Mouse (Mus musculus) cerebellum, adult 9-10 months (tissue): ENCODE data around the gene Tnp2.

Experiments used
- DNase-seq: peaks from one replicate; pipeline ENCODE4 v3.0.0; 2022

Tnp2 gene

DNA sequence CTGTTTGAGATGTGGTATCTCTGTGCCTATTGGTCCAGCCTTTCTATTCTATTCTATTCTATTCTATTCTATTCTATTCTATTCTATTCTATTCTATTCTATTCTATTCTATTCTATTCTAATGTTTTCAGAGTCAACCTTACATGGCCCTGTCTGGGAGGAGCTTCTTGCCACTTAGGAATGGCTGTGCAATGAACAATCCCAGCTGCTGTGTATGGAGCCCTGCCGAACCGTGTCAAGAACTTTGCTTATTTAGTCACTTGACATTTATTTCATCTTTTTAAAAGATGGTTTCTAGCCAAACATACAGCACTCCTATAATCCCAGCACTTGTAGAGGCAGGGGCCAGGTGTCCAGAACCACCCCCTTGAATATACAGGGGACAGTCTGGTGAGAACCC is 24.1 kb downstream of the Tnp2 start:
- no peak for DNase-seq

DNA sequence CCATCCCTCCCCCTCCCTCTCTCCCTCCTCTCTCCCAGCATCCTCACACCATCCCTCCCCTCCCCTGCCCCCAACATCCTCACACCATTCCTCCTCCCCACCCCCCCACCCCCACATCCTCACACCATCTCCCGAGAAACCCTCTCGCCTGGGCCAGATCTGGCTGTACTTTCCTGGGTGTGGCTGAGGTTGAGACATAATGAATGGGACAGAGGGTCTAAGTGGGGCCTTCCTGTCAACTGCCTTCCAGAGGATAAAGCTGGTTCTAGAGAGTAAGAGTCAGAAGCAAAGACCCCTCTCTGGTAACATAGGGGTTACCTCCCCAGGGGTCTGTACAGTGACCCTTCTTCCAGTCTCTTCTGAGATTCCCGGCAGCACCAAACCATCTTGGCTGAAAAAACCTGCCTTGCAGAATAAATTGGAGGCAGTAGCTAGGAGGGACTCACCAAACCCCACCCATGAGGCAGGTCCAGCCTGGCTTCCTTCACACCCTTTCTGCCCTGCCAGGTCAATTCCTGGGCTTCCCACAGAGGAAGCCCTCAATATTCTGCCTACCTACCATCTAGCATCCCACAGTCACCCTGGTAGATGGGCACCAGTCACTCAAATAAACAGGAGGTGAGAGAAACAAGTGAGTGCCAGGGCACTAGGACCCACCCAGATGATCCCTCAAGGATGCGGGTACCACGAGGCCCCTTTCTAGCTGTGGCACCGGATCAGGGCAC is 24.8 kb downstream of the Tnp2 start:
- no peak for DNase-seq

DNA sequence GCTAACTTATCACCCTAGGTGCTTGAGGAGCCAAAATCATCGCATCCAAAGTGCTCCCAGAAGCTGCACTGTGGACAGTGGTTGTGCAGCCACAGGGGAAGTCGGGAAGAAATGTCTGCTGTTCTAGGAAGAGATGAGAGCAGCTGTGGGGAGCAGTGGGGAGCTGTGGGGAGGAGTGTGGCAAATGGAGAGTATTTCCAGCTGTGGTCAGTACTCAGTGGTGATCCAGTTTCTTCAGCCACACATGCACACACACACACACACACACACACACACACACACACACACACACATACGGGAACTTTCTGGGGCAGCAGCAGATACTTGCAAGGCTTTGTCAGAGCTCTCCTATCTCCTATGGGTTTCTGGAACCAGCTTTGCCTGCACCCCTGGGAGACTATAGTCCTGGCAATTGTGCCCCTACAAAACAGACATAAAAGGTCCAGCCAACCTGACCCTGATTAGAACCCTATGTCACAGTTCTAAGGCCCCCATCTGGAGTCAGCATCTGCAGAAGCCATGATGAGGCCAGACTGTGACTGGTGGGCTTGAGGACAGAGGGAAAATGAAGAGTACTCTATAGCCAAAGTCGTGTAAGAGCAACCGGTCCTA is 25.8 kb downstream of the Tnp2 start:
- no peak for DNase-seq

DNA sequence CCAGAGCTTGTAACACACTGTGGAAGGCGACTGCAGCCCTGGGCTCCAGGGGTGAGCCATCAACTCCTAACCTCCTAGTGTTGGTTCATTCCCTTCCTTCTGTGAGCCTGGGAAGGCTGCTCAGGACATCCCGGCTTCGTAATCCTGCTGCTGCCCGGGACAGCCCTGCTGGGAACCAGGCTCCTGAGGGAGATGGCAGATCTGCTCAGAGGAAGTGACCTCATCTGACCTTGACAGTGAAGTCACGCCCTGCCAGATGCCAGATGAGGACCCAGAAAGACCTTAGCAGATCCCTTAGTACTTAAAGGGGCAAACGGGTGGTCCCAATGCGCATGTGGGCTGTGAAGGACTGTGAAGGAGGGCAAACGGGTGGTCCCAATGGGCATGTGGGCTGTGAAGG is 27.3 kb downstream of the Tnp2 start:
- DNase-seq = no peak

DNA sequence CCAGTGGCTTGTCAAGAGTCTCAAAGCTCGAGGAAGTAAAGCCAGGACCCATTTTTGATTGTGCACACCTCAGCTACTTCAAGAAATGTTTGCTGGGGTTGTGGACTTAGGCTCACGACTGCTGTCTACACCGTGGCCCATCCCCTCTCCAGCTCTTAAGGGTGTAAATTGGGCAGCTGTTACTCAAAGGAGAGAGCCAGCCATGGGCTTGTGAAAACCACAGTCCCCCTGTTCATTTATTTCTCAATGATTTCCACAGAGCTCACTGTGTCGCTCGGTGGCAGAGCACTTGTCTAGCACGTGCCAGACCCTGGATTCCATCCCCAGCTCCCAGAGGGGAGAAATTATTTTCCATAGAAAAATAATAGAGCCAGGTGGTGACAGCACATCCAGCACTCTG is 32.3 kb downstream of the Tnp2 start:
- DNase-seq = no peak

GRCm38 (mm10) chr16:10754521-10755296 is 33.8 kb downstream of the Tnp2 start:
- no peak for DNase-seq

GRCm38 (mm10) chr16:10749824-10750223 is 38.6 kb downstream of the Tnp2 start:
- DNase-seq = peak; percentile 83

- no peak for DNase-seq
These were observed 39.2 kb downstream of the Tnp2 start for GRCm38 (mm10) chr16:10749226-10749625.

DNA sequence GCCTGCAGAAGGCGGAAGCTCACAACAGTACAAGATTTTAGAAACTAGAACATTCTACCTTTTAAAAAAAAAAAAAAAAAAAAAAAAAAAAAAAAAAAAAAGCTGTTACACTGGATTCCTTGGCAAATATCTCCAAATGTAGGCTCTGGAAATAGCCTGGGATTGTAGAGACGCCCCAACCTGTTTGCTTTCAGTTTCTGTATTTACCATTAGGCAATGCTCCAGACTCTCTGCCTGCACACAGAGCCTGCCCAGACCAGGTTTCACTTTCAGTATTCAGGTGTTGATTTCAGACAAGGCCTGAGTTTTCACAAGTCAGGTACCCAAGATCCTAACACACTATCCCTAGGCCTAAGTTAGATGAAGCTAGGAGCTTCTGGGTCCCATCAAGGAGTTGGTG is 47.4 kb downstream of the Tnp2 start:
- DNase-seq = no peak

- DNase-seq = no peak
These were observed 48.5 kb downstream of the Tnp2 start for GRCm38 (mm10) chr16:10739854-10740398.

- no peak for DNase-seq
These were observed 49.6 kb downstream of the Tnp2 start for GRCm38 (mm10) chr16:10738866-10739265.
